Comparison of ENCODE assay signal across 22 mouse cellular contexts in the genomic region with DNA sequence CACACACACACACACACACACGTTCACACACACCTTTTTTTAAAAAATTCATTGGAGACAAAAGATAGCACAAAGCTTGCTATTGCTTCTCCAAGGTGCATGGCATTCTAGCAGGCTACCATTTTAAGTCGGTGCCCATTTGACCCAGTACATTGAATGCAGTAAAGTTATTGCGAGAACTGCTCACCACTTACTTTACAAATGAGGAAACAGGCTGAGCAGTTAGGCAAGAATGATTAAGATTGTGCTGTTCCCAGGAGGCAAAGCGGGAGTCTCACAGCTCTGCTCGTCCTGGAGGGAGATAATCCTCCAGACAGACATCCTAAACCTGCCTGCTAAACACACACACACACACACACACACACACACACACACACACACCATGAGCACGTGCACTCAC. TPM values are rescaled to one million over a fixed set of nuclear protein-coding genes. Genes with fewer than 3 reads are reported as not detected.
A peak's percentile ranks its signal among the peaks of the same experiment; 100 is the strongest.
DNase-seq lines count a peak whose midpoint lies in the region; ATAC-seq lines count a peak whose summit lies in the region.
"Had no signal": no experiment of that assay in that cellular context is flagged by ENCODE, and none has a peak within 500 bp of the region (broad histone marks: within the 10 kb centered on the region; RNA-seq: fewer than 3 reads in every experiment).

No protein-coding gene starts in this region.

- intact Hi-C loops in left cerebral cortex, postnatal 14 days (cut with DNase I), result no loop called here

- peak; percentile 60 for ATAC-seq in granulocyte monocyte progenitor cell, adult 5-6 weeks (replicated peaks; ENCODE audit: poor library complexity, severe bottlenecking)
- peak; percentile 51 for ATAC-seq in megakaryocyte progenitor cell, adult 5-6 weeks (replicated peaks; ENCODE audit: poor library complexity)
- ATAC-seq: activated CD4-positive, CD25-positive, alpha-beta regulatory T cell, adult 4 months; CD4-positive, CD25-positive, alpha-beta regulatory T cell, adult 4 months; Patski had no signal

- peak; percentile 40 for DNase-seq in retina, postnatal 1 day
- DNase-seq in retina, embryonic 14.5 days (ENCODE audit: low spot score), result no peak
- DNase-seq in adipocyte (ENCODE audit: low spot score), result peak; percentile 17
- no peak for DNase-seq in gastrocnemius, adult 8-10 months (ENCODE audit: low spot score in 2 of 2)
- no peak for DNase-seq in embryo, embryonic 10 days (ENCODE audit: low spot score)
- no peak for DNase-seq in left cerebral cortex, postnatal 14 days (ENCODE audit: low spot score in 2 of 2)
- DNase-seq: adrenal gland, adult 2 months; adrenal gland, adult 8-10 months; adrenal gland, postnatal 10 days; adrenal gland, postnatal 14 days; adrenal gland, postnatal 25 days; adrenal gland, postnatal 36 days; B cell, adult 2 months; cerebellum, adult 11 months; cerebellum, adult 11-12 months; cerebellum, adult 18-20 months had no signal

RNA-seq across cellular contexts. Expression of gene Dnajc6, which starts 4.7 kb away (rescaled TPM):
- 7.3 and 12.5 TPM in 2 replicates for total RNA-seq in granulocyte monocyte progenitor cell, adult 5-6 weeks (2014; fragmentation: Nextera tagmentation)
- total RNA-seq in granulocyte monocyte progenitor cell, adult 5-6 weeks (2017), result 15.4 and 24.3 TPM in 2 replicates
- 15.7 and 22.1 TPM in 2 replicates for total RNA-seq in megakaryocyte progenitor cell, adult 5-6 weeks (2015)
- total RNA-seq in megakaryocyte progenitor cell, adult 5-6 weeks (2017), result 17.6 and 21.6 TPM in 2 replicates
- under 1 TPM; 0.07 to 0.29 (median 0.18) TPM for total RNA-seq in gastrocnemius, adult 8-10 months (2022)
- 100 to 1,000 TPM; 310 to 313 TPM for total RNA-seq in left cerebral cortex, postnatal 14 days (2021)
- total RNA-seq: CH12.LX had no signal

Comparison
In these comparisons a context has a peak if more than half of its experiments do, and no peak if none do; other contexts are left out.
1. DNase-seq: peak in retina, postnatal 1 day (single experiment) and adipocyte (single experiment); none in retina, embryonic 14.5 days (single experiment), gastrocnemius, adult 8-10 months (0 of 2), embryo, embryonic 10 days (single experiment) and left cerebral cortex, postnatal 14 days (0 of 2).
2. RNA of gene Dnajc6, which starts 4.7 kb away (total RNA-seq): 310 to 313 TPM in left cerebral cortex, postnatal 14 days; 15.7 to 22.1 TPM in megakaryocyte progenitor cell, adult 5-6 weeks, 7.3 to 24.3 TPM in granulocyte monocyte progenitor cell, adult 5-6 weeks and 0.07 to 0.29 TPM in gastrocnemius, adult 8-10 months; every median in the first group is over 10 times any median in the second.